Mouse (Mus musculus) heart, embryonic 11.5 days (tissue): ENCODE data around the gene Snx11. TPM values are rescaled to one million over a fixed set of nuclear protein-coding genes. Genes with fewer than 3 reads are reported as not detected.
A peak's percentile ranks its signal among the peaks of the same experiment; 100 is the strongest.

Experiments used
- ATAC-seq: fragments of 200-750 bp; cut with Nextera tagmentation; replicated peaks from 2 replicates; pipeline ENCODE4 v1.8.0; 2017; ENCODE audit warnings: moderate library complexity; ENCODE audit not compliant: insufficient number of reproducible peaks, low FRiP score, low TSS enrichment
- H3K27ac ChIP-seq: fragments of 300-500 bp; sonication (generic); 2 replicates; pipeline ENCODE4 v1.5.1; 2014; ENCODE audit warnings: mild to moderate bottlenecking, low read depth, low read length
- H3K27me3 ChIP-seq: fragments of 300-500 bp; sonication (generic); 2 replicates; pipeline ENCODE4 v1.6.1; 2014; ENCODE audit warnings: mild to moderate bottlenecking, low read length, mixed read lengths; ENCODE audit not compliant: control insufficient read depth, insufficient read depth
- H3K36me3 ChIP-seq: fragments of 300-500 bp; sonication (generic); 2 replicates; pipeline ENCODE4 v1.6.1; 2014; ENCODE audit warnings: mild to moderate bottlenecking, low read length, moderate library complexity, mixed read lengths; ENCODE audit not compliant: control insufficient read depth, insufficient read depth
- H3K4me1 ChIP-seq: fragments of 300-500 bp; sonication (generic); 2 replicates; pipeline ENCODE4 v1.6.1; 2014; ENCODE audit warnings: low read length; ENCODE audit not compliant: control insufficient read depth, insufficient read depth
- H3K4me2 ChIP-seq: fragments of 300-500 bp; sonication (generic); 2 replicates; pipeline ENCODE4 v1.6.1; 2014; ENCODE audit warnings: mild to moderate bottlenecking, moderate library complexity
- H3K4me3 ChIP-seq: fragments of 300-500 bp; sonication (generic); 2 replicates; pipeline ENCODE4 v1.5.1; 2014; ENCODE audit warnings: low read depth, low read length
- H3K9ac ChIP-seq: fragments of 300-500 bp; sonication (generic); 2 replicates; pipeline ENCODE4 v1.6.1; 2014; ENCODE audit warnings: mild to moderate bottlenecking, low read depth, low read length, moderate library complexity
- H3K9me3 ChIP-seq: fragments of 300-500 bp; sonication (generic); replicated peaks from 2 replicates; pipeline ENCODE4 v1.6.1; 2016; ENCODE audit warnings: low read length; ENCODE audit not compliant: control insufficient read depth
- WGBS: fragments of 180-500 bp; shearing (Covaris S2); extraction: QIAGEN DNeasy Blood & Tissue Kit; methylation state at CpG from one replicate; pipeline ENCODE4 v1.1.7; 2014; ENCODE audit not compliant: insufficient replicate concordance; 5-methylcytosine and 5-hydroxymethylcytosine counted together
- polyA plus RNA-seq: library from polyadenylated mRNA; unstranded; fragments of >200 nt; fragmentation: Nextera tagmentation; extraction: Ambion mirVana; gene quantifications from 2 replicates; pipeline ENCODE4 v1.2.1, GENCODE M21; 2014

The Snx11 gene
- polyA plus RNA-seq, 1 experiment from 2014 or later = 7.0 TPM

DNA sequence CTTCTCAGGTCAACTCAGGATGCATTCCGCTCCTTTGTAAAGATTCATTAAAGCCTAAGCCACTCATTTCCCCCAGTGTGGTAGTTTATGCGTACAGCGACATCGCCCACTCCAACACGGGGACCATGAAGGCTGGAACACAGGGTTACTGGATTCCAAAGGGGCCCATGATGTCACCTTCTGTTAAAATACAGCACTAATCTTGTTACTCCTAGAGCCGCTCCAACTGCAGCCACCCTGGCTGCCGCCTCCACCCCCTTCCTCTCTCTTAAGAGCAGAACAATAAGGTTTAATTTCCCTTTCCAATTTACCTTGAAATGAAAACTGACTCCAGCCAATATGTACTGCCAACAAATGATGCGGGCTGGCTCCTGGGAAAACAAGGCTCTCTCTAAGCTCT, 2.3 kb downstream of the Snx11 start:
- Histone ChIP-seq H3K27me3 (no peaks in the 10 kb centered on the region), H3K27ac (no peak overlapping the region), H3K4me3 (no peak overlapping the region), H3K4me2 (no peak overlapping the region), H3K9ac (no peak overlapping the region), H3K4me1 (peaks cover 6% of the 10 kb centered on the region; the same call in 1 of the 2 replicates), H3K36me3 (peaks cover 15% of the 10 kb centered on the region), H3K9me3 (no peaks in the 10 kb centered on the region)
- WGBS = 80% methylated on average over 8 of the region's 8 CpGs
- ATAC-seq = no peak

GRCm38 (mm10) chr11:96774536-96774935, 2.8 kb downstream of the Snx11 start:
- ATAC-seq = no peak
- H3K27ac ChIP-seq = no peak overlapping the region
- H3K4me3 ChIP-seq = no peak overlapping the region
- peaks cover 6% of the 10 kb centered on the region; the same call in 1 of the 2 replicates for H3K4me1 ChIP-seq
- no peak overlapping the region for H3K9ac ChIP-seq
- H3K36me3 ChIP-seq = peaks cover 19% of the 10 kb centered on the region
- WGBS = 77% methylated on average over 3 of the region's 3 CpGs
- H3K27me3 ChIP-seq = no peaks in the 10 kb centered on the region
- no peaks in the 10 kb centered on the region for H3K9me3 ChIP-seq
- no peak overlapping the region for H3K4me2 ChIP-seq

GRCm38 (mm10) chr11:96772413-96772812, 4.9 kb downstream of the Snx11 start:
- Histone ChIP-seq H3K9me3 (no peaks in the 10 kb centered on the region), H3K27ac (no peak overlapping the region), H3K9ac (no peak overlapping the region), H3K4me3 (no peak overlapping the region), H3K36me3 (peaks cover 25% of the 10 kb centered on the region), H3K4me1 (peaks cover 6% of the 10 kb centered on the region; the same call in 1 of the 2 replicates), H3K27me3 (no peaks in the 10 kb centered on the region), H3K4me2 (no peak overlapping the region)
- ATAC-seq = no peak
- 87% methylated on average over 9 of the region's 9 CpGs for WGBS

DNA sequence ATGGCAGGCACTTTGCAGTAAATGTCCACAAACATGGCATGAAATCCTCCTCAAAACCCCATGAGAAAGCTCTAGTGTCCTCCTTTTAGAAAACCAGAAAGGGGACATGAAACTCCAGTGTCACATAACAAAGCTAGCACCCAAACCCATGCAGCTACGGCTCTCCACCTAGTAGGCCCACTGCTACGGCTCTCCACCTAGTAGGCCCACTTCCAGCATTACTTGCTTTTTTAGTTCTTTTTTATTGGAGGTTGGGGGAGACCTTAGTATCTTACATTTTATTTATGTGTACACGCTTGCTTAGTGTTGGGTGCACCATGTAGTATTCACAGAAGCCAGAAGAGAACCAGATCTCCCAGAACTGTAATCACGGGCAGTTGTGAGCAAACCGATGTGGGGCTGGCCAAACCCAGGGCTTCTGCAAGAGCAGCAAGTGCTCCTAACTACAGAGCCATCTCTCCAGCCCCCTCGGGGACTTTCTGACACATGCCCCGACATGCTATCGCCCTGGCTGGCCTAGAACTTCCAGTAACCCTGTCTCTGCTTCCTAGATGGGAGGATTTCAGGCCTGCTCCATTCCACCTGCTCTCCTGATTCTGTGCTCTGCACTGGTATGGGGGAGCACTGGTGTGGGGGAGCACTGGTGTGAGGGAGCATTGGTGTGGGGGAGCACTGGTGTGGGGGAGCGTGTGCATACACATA, 5.9 kb downstream of the Snx11 start:
- peaks cover 1% of the 10 kb centered on the region; the same call in 1 of the 2 replicates for H3K4me1 ChIP-seq
- peaks cover 25% of the 10 kb centered on the region for H3K36me3 ChIP-seq
- no peak overlapping the region for H3K4me3 ChIP-seq
- H3K9ac ChIP-seq = no peak overlapping the region
- H3K4me2 ChIP-seq = no peak overlapping the region
- no peaks in the 10 kb centered on the region for H3K9me3 ChIP-seq
- no peaks in the 10 kb centered on the region for H3K27me3 ChIP-seq
- ATAC-seq = no peak
- no peak overlapping the region for H3K27ac ChIP-seq
- 91% methylated on average over 9 of the region's 9 CpGs for WGBS

GRCm38 (mm10) chr11:96768240-96768639, 9.1 kb downstream of the Snx11 start:
- H3K9ac ChIP-seq = no peak overlapping the region
- H3K4me2 ChIP-seq = no peak overlapping the region
- no peaks in the 10 kb centered on the region for H3K27me3 ChIP-seq
- WGBS = 53% methylated on average over 9 of the region's 9 CpGs
- no peak for ATAC-seq
- H3K27ac ChIP-seq = no peak overlapping the region
- peaks cover 25% of the 10 kb centered on the region for H3K36me3 ChIP-seq
- no peaks in the 10 kb centered on the region for H3K4me1 ChIP-seq
- H3K9me3 ChIP-seq = no peaks in the 10 kb centered on the region
- no peak overlapping the region for H3K4me3 ChIP-seq

GRCm38 (mm10) chr11:96767096-96767495, 10.3 kb downstream of the Snx11 start:
- Histone ChIP-seq H3K4me3 (no peak overlapping the region), H3K27ac (no peak overlapping the region), H3K9me3 (no peaks in the 10 kb centered on the region), H3K36me3 (peaks cover 22% of the 10 kb centered on the region), H3K9ac (no peak overlapping the region), H3K4me1 (no peaks in the 10 kb centered on the region), H3K27me3 (no peaks in the 10 kb centered on the region), H3K4me2 (no peak overlapping the region)
- no peak for ATAC-seq
- 51% methylated on average over 7 of the region's 7 CpGs for WGBS

DNA sequence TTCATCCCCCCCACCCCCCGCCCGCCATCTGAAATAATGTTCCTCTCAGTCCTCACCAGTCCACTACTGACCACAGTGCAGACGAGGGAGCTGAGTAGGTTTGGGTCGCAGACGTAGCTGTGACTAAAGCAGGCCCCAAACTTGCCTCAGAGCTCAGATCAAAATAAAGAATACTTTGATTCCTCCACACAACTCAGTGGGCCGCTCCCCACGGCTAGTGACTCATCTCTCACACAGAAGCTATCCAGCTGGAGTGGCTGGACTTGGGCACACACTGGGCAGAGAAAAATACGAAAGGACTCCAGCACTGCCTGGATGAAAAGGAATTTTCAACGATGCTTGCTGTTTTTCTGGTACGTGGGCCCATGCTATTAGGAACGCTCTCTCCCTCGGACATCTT, 10.8 kb downstream of the Snx11 start:
- Histone ChIP-seq H3K27me3 (no peaks in the 10 kb centered on the region), H3K9ac (no peak overlapping the region), H3K36me3 (peaks cover 18% of the 10 kb centered on the region), H3K4me2 (no peak overlapping the region), H3K4me1 (no peaks in the 10 kb centered on the region), H3K4me3 (no peak overlapping the region), H3K27ac (no peak overlapping the region), H3K9me3 (no peaks in the 10 kb centered on the region)
- WGBS = 80% methylated on average over 12 of the region's 12 CpGs
- no peak for ATAC-seq

- no peak for ATAC-seq
- WGBS = 69% methylated on average over 7 of the region's 7 CpGs
- Histone ChIP-seq H3K9me3 (no peaks in the 10 kb centered on the region), H3K9ac (no peak overlapping the region), H3K4me2 (no peak overlapping the region), H3K27ac (peak overlapping the region; percentile 41), H3K27me3 (no peaks in the 10 kb centered on the region), H3K4me1 (no peaks in the 10 kb centered on the region), H3K4me3 (no peak overlapping the region), H3K36me3 (peaks cover 15% of the 10 kb centered on the region)
These were observed 11.7 kb downstream of the Snx11 start for GRCm38 (mm10) chr11:96765645-96766044.
